Comparison of ENCODE assay signal across 25 mouse cellular contexts in genomic region chr1:136409631-136410030, GRCm38 (mm10).
"Had no signal": no experiment of that assay in that cellular context is flagged by ENCODE, and none has a peak within 500 bp of the region (broad histone marks: within the 10 kb centered on the region; RNA-seq: fewer than 3 reads in every experiment).

No protein-coding gene starts in this region.

- H3K36me3 ChIP-seq: heart, embryonic 13.5 days; heart, embryonic 15.5 days; hindbrain, embryonic 10.5 days; hindbrain, embryonic 12.5 days; intestine, embryonic 15.5 days; limb, embryonic 13.5 days; limb, embryonic 15.5 days; liver, embryonic 12.5 days had no signal

- ATAC-seq: hindbrain, embryonic 16.5 days; inflammation-experienced regulatory T-cells, adult 6 months; intestine, embryonic 15.5 days; intestine, postnatal 0 days; liver, embryonic 12.5 days had no signal

- H3K9me3 ChIP-seq: hindbrain, embryonic 12.5 days; intestine, embryonic 15.5 days; limb, embryonic 15.5 days had no signal

- H3K4me3 ChIP-seq: heart, adult 2 months; heart, embryonic 13.5 days; heart, embryonic 15.5 days; hindbrain, embryonic 10.5 days; hindbrain, embryonic 12.5 days; intestine, embryonic 15.5 days; layer of hippocampus, adult 2 months; left cerebral cortex, adult 2 months; limb, embryonic 13.5 days; limb, embryonic 15.5 days; liver, embryonic 12.5 days had no signal

- H3K9ac ChIP-seq: heart, embryonic 13.5 days; heart, embryonic 15.5 days; hindbrain, embryonic 12.5 days; hindbrain, embryonic 14.5 days; intestine, embryonic 15.5 days; limb, embryonic 13.5 days; limb, embryonic 15.5 days; liver, embryonic 12.5 days; liver, embryonic 14.5 days had no signal

- H3K4me2 ChIP-seq: heart, embryonic 11.5 days; heart, embryonic 13.5 days; heart, embryonic 15.5 days; hindbrain, embryonic 12.5 days; hindbrain, embryonic 14.5 days; intestine, embryonic 15.5 days; limb, embryonic 13.5 days; limb, embryonic 15.5 days; liver, embryonic 12.5 days had no signal

- DNase-seq: gastrocnemius, postnatal 14 days; gastrocnemius, postnatal 36 days; heart, adult 2 months; heart, postnatal 4 days; kidney, adult 18-20 months; kidney, adult 8-10 months; kidney, postnatal 10 days; kidney, postnatal 25 days; kidney, postnatal 4 days had no signal

- H3K4me1 ChIP-seq: heart, embryonic 15.5 days; hindbrain, embryonic 10.5 days; intestine, embryonic 15.5 days; limb, embryonic 13.5 days had no signal

- H3K27ac ChIP-seq: heart, adult 2 months; heart, embryonic 13.5 days; heart, embryonic 15.5 days; hindbrain, embryonic 10.5 days; hindbrain, embryonic 12.5 days; hindbrain, embryonic 14.5 days; intestine, embryonic 15.5 days; layer of hippocampus, adult 2 months; left cerebral cortex, adult 2 months; limb, embryonic 13.5 days; limb, embryonic 15.5 days; liver, embryonic 12.5 days; liver, embryonic 14.5 days had no signal

- H3K27me3 ChIP-seq: heart, embryonic 13.5 days; heart, embryonic 15.5 days; hindbrain, embryonic 12.5 days; intestine, embryonic 15.5 days; limb, embryonic 13.5 days; limb, embryonic 15.5 days had no signal
